Mouse (Mus musculus): Measurements from ENCODE around the gene Atg9b. TPM values are rescaled to one million over a fixed set of nuclear protein-coding genes. Genes with fewer than 3 reads are reported as not detected.

Atg9b gene
- polyA plus RNA-seq, 1 experiment from 2014 or later = 0.21 TPM

- no peaks in the 10 kb centered on the region for H3K36me3 ChIP-seq
- 37% methylated on average over 5 of the region's 5 CpGs for WGBS
- 0 out of 2 replicates have a peak overlapping the region, but pooled peaks have one; percentile 3 for H3K4me3 ChIP-seq
- H3K27me3 ChIP-seq (ENCODE audit: insufficient read depth, poor library complexity, severe bottlenecking) = no peaks in the 10 kb centered on the region
- H3K4me1 ChIP-seq (replicated peaks) = peaks cover 40% of the 10 kb centered on the region
- no peak for DNase-seq (ENCODE audit: low spot score)
- H3K9me3 ChIP-seq = no peaks in the 10 kb centered on the region
- H3K27ac ChIP-seq = no peak overlapping the region
Measured at GRCm38 (mm10) chr5:24365528-24365927, 26.4 kb downstream of the Atg9b start.

- Histone ChIP-seq H3K27me3 (ENCODE audit: insufficient read depth, poor library complexity, severe bottlenecking) (no peaks in the 10 kb centered on the region), H3K4me3 (peak overlapping the region; percentile 3; the same call in 1 of the 2 replicates), H3K9me3 (no peaks in the 10 kb centered on the region), H3K4me1 (replicated peaks) (peaks cover 39% of the 10 kb centered on the region), H3K36me3 (no peaks in the 10 kb centered on the region), H3K27ac (peak overlapping the region; percentile 51; the same call in 1 of the 2 replicates)
- no peak for DNase-seq (ENCODE audit: low spot score)
- WGBS = 84% methylated on average over 10 of the region's 10 CpGs
Measured at GRCm38 (mm10) chr5:24364963-24365362, 27.0 kb downstream of the Atg9b start.

- peak within 1 kb of the TSS; percentile 51 for H3K27ac ChIP-seq
Measured at GRCm38 (mm10) chr5:24364508-24364907, 27.4 kb downstream of the Atg9b start, which contains the start of gene Nos3. Gene Nos3, plus strand, starts transcription at chr5:24364810.

DNA sequence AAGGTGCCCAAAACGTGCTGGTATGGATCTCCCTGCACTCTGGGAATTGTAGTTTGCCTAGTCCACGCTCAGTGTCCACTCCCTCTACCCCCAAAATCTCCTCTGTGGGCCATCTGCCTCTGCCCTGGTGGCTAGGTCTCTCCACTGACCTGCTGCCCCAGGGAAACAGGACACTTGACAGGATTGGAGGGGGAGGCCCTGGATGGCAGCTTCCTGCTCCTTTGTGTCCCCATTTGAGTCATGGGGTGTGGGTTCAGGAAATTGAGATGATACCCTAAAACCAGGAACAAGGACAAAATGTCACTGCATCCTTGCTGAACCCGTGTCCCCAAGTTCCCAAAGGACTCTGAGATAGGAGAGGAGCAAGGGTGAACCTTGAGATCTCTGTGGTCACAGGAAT is 27.9 kb downstream of the Atg9b start:
- H3K9me3 ChIP-seq = no peaks in the 10 kb centered on the region
- H3K4me3 ChIP-seq = no peak overlapping the region
- H3K36me3 ChIP-seq = no peaks in the 10 kb centered on the region
- DNase-seq (ENCODE audit: low spot score) = no peak
- 57% methylated on average over 3 of the region's 3 CpGs for WGBS
- H3K4me1 ChIP-seq (replicated peaks) = peaks cover 30% of the 10 kb centered on the region
- peak overlapping the region; percentile 51 for H3K27ac ChIP-seq
- H3K27me3 ChIP-seq (ENCODE audit: insufficient read depth, poor library complexity, severe bottlenecking) = no peaks in the 10 kb centered on the region

More at GRCm38 (mm10) chr5:24364508-24364907, 27.4 kb downstream of the Atg9b start, which contains the start of gene Nos3:
- DNase-seq (ENCODE audit: low spot score) = peak; percentile 12
- no peaks in the 10 kb centered on the region for H3K36me3 ChIP-seq
- H3K9me3 ChIP-seq = no peaks in the 10 kb centered on the region
- WGBS = 34% methylated on average over 12 of the region's 12 CpGs
- peaks cover 35% of the 10 kb centered on the region for H3K4me1 ChIP-seq (replicated peaks)
- H3K4me3 ChIP-seq = peak within 1 kb of the TSS; percentile 3; the same call in 1 of the 2 replicates
- no peaks in the 10 kb centered on the region for H3K27me3 ChIP-seq (ENCODE audit: insufficient read depth, poor library complexity, severe bottlenecking)

- Histone ChIP-seq H3K27me3 (ENCODE audit: insufficient read depth, poor library complexity, severe bottlenecking) (no peaks in the 10 kb centered on the region), H3K36me3 (no peaks in the 10 kb centered on the region), H3K4me1 (replicated peaks) (peaks cover 26% of the 10 kb centered on the region), H3K4me3 (no peak overlapping the region), H3K27ac (peak overlapping the region; percentile 51; the same call in 1 of the 2 replicates), H3K9me3 (no peaks in the 10 kb centered on the region)
- WGBS = 79% methylated on average over 2 of the region's 2 CpGs
- DNase-seq (ENCODE audit: low spot score) = no peak
Measured at GRCm38 (mm10) chr5:24363467-24363866, 28.5 kb downstream of the Atg9b start.

- WGBS = under 1% methylated on average over 7 of the region's 7 CpGs
Measured at GRCm38 (mm10) chr5:24360792-24361454, 31.0 kb downstream of the Atg9b start.

GRCm38 (mm10) chr5:24357461-24357860 is 34.5 kb downstream of the Atg9b start:
- 20% methylated on average over 7 of the region's 7 CpGs for WGBS
- Histone ChIP-seq H3K4me1 (replicated peaks) (peaks cover 29% of the 10 kb centered on the region), H3K4me3 (no peak overlapping the region), H3K9me3 (no peaks in the 10 kb centered on the region), H3K36me3 (no peaks in the 10 kb centered on the region), H3K27me3 (ENCODE audit: insufficient read depth, poor library complexity, severe bottlenecking) (peaks cover 24% of the 10 kb centered on the region), H3K27ac (no peak overlapping the region)
- peak; percentile 87 for DNase-seq (ENCODE audit: low spot score)

More at GRCm38 (mm10) chr5:24360792-24361454, 31.0 kb downstream of the Atg9b start:
- H3K36me3 ChIP-seq = no peaks in the 10 kb centered on the region
- DNase-seq (ENCODE audit: low spot score) = peak; percentile 87
- no peaks in the 10 kb centered on the region for H3K9me3 ChIP-seq
- H3K4me3 ChIP-seq = no peak overlapping the region
- H3K27ac ChIP-seq = peak overlapping the region; percentile 40; the same call in 1 of the 2 replicates
- peaks cover 18% of the 10 kb centered on the region for H3K4me1 ChIP-seq (replicated peaks)
- H3K27me3 ChIP-seq (ENCODE audit: insufficient read depth, poor library complexity, severe bottlenecking) = no peaks in the 10 kb centered on the region

DNA sequence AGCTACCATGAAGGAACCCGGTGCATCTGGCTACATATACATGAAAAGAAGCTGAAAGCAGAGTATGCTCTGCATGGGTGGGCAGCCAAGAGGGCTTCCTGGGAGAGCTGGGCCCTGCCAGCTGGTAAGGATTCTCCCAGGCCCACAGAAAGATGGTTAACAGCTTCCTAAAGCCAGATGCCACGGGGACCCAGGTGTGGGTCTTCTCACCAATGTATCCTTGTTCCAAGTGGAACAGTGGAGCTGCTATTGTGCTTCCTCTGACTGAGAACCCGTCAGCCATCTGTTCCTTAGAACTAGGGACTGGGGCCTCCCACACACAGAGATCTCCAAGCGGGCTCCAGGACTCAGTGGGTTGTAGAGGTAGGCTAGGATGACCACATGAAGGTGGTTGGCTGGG is 35.2 kb downstream of the Atg9b start:
- H3K4me3 ChIP-seq = no peak overlapping the region
- no peak for DNase-seq (ENCODE audit: low spot score)
- 62% methylated on average over 4 of the region's 4 CpGs for WGBS

GRCm38 (mm10) chr5:24353327-24353726 is 38.6 kb downstream of the Atg9b start:
- no peak for DNase-seq (ENCODE audit: low spot score)
- Histone ChIP-seq H3K27me3 (ENCODE audit: insufficient read depth, poor library complexity, severe bottlenecking) (peaks cover 57% of the 10 kb centered on the region), H3K4me1 (replicated peaks) (peaks cover 67% of the 10 kb centered on the region)

More for the DNA sequence above, 35.2 kb downstream of the Atg9b start:
- Histone ChIP-seq H3K4me1 (replicated peaks) (peaks cover 36% of the 10 kb centered on the region), H3K27me3 (ENCODE audit: insufficient read depth, poor library complexity, severe bottlenecking) (peaks cover 27% of the 10 kb centered on the region), H3K9me3 (no peaks in the 10 kb centered on the region), H3K27ac (no peak overlapping the region), H3K36me3 (no peaks in the 10 kb centered on the region)

GRCm38 (mm10) chr5:24352251-24352859 is 39.6 kb downstream of the Atg9b start:
- peak overlapping the region; percentile 92 for H3K27ac ChIP-seq
- peaks cover 66% of the 10 kb centered on the region for H3K27me3 ChIP-seq (ENCODE audit: insufficient read depth, poor library complexity, severe bottlenecking)
- peaks cover 77% of the 10 kb centered on the region for H3K4me1 ChIP-seq (replicated peaks)
- under 1% methylated on average over 24 of the region's 24 CpGs for WGBS
- no peaks in the 10 kb centered on the region for H3K9me3 ChIP-seq
- no peaks in the 10 kb centered on the region for H3K36me3 ChIP-seq
- peak overlapping the region; percentile 78 for H3K4me3 ChIP-seq
- peak; percentile 86 for DNase-seq (ENCODE audit: low spot score)

More at GRCm38 (mm10) chr5:24353327-24353726, 38.6 kb downstream of the Atg9b start:
- H3K27ac ChIP-seq = peak overlapping the region; percentile 92
- peak overlapping the region; percentile 78 for H3K4me3 ChIP-seq
- no peaks in the 10 kb centered on the region for H3K36me3 ChIP-seq
- no peaks in the 10 kb centered on the region for H3K9me3 ChIP-seq
- WGBS = 29% methylated on average over 4 of the region's 4 CpGs

DNA sequence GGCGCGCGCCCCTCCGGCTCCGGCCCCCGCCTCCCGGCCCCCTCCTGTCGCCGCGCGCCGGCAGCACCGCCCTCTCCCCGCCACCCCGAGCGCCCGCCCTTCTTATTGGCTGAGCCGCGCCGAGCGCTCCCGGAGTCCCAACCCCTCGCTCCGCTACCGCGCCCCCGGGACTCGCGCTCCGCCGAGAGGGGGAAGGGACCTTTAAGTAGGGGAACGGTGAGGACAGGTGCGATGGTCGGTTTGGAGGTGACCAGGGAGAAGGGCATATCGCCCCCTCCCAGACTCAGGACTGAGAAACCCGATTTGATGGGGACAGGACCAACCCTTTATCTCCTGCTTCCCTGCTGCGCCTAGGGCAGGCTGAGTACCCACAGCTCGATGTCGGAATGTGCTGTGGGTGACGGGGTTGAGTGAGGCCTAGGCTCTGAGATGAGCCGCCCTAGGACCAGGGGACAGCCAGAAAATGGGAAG is 40.2 kb downstream of the Atg9b start:
- peaks cover 72% of the 10 kb centered on the region for H3K27me3 ChIP-seq (ENCODE audit: insufficient read depth, poor library complexity, severe bottlenecking)
- peaks cover 79% of the 10 kb centered on the region for H3K4me1 ChIP-seq (replicated peaks)
- peak overlapping the region; percentile 78 for H3K4me3 ChIP-seq
- WGBS = 2% methylated on average over 41 of the region's 41 CpGs
- peak; percentile 90 for DNase-seq (ENCODE audit: low spot score)
- peak overlapping the region; percentile 92 for H3K27ac ChIP-seq
- no peaks in the 10 kb centered on the region for H3K9me3 ChIP-seq
- H3K36me3 ChIP-seq = no peaks in the 10 kb centered on the region

DNA sequence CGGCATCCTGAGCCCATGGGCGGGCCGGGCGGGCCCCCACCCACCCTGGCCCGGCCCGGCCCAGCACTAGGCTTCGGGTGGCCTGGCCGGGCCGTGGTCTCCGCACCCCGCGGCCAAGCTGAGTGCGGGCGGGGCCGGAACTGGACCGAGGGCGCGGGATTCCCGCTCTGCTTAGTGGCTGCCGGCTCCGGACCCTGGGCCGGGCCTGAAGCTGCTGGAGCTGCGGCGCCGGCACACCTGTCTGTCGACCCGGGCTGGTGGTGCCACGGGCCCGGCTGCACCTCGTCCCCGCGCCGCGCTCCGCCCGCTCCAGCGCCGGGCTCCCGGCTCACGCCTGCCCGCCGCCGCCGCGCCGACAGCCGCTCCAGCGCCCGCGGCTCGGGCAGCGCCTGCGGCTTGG is 40.7 kb downstream of the Atg9b start, which contains the start of gene Kcnh2:
TSS of gene Kcnh2 (minus strand) at position 327 of the 400 bp plus-strand sequence.
- Histone ChIP-seq H3K36me3 (no peaks in the 10 kb centered on the region), H3K4me3 (peak within 1 kb of the TSS; percentile 78), H3K27me3 (ENCODE audit: insufficient read depth, poor library complexity, severe bottlenecking) (peaks cover 77% of the 10 kb centered on the region), H3K27ac (peak within 1 kb of the TSS; percentile 92), H3K4me1 (replicated peaks) (peaks cover 79% of the 10 kb centered on the region), H3K9me3 (no peaks in the 10 kb centered on the region)
- no peak for DNase-seq (ENCODE audit: low spot score)
- 1% methylated on average over 53 of the region's 53 CpGs for WGBS
